Mouse (Mus musculus) heart, postnatal 14 days (tissue): Measurements from ENCODE around the gene Olfr1432. TPM values are rescaled to one million over a fixed set of nuclear protein-coding genes. Genes with fewer than 3 reads are reported as not detected.
"Not testable (repeated sequence)": the region's sequence is repeated elsewhere in the genome, so short reads cannot be mapped to it uniquely, and the experiment has no call there.

ENCODE experiments used
- DNase-seq, 2 experiments: peaks; one replicate each; pipeline ENCODE4 v3.0.0; 2021 to 2022
- intact Hi-C: fragments of 180-260 bp; cut with DNase I; formaldehyde crosslinking; loops from one replicate; pipeline ENCODE4 v1.15.1; 2025
- long read RNA-seq, 2 experiments: library from polyadenylated mRNA; stranded (forward); transcript quantifications; one replicate each; pipeline ENCODE4 v2.0.0; 2021
- total RNA-seq, 2 experiments: library from RNA; stranded (reverse); gene quantifications; 2 replicates each; pipeline ENCODE4 v1.2.3; 2021

Gene Olfr1432
- total RNA-seq: not detected
- long read RNA-seq, experiment 1: 0 reads
- long read RNA-seq, experiment 2: 0 reads

GRCm38 (mm10) chr19:12232496-12232895 lies at the start of gene Olfr1432:
Gene Olfr1432 (minus strand): TSS chr19:12232596.
- intact Hi-C loops, DNase-seq: not testable (repeated sequence)

GRCm38 (mm10) chr19:12279554-12279953 lies 47.2 kb upstream of the Olfr1432 start, which contains the start of gene Olfr1434:
Gene Olfr1434 (plus strand): TSS chr19:12279854.
- intact Hi-C loops: no loop called here
- DNase-seq: no peak

GRCm38 (mm10) chr19:12260732-12261131 lies 28.3 kb upstream of the Olfr1432 start, which contains the start of gene Olfr235:
Gene Olfr235 (plus strand): TSS chr19:12261032.
- intact Hi-C loops: no loop called here
- DNase-seq: no peak

DNA sequence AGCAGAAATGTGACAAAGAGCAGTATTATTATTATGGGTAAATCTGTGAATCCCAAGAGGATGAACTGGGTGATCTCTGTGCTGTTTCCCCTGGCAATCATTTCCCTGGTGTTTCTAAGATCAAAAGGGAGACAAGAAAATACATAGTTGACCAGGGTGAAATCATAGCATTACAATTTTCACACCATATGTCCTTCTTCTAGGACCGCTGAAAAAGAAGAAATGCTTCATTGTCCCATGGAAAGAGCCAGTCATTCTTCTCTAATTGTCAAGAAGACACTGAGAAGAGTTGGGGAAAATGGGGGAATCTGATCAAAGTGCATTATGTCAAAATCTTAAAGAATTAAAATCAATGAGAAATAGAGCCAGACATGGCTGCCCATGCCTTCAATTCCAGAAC lies 9.2 kb upstream of the Olfr1432 start, which contains the start of gene Olfr262:
Olfr262 (minus strand) TSS at position 101 of the 400 bp plus-strand sequence.
- no peak for DNase-seq
- intact Hi-C loops: no loop called here

GRCm38 (mm10) chr19:12200334-12200733 lies 32.1 kb downstream of the Olfr1432 start, which contains the start of gene Olfr1431:
Gene Olfr1431 (plus strand): TSS chr19:12200634.
- DNase-seq: no peak
- intact Hi-C loops: no loop called here

GRCm38 (mm10) chr19:12199076-12199475 lies 33.3 kb downstream of the Olfr1432 start:
- DNase-seq, intact Hi-C loops: not testable (repeated sequence)

Other genes starting within 250 kb of the Olfr1432 start
- gene Olfr1423, start 191.3 kb downstream of the Olfr1432 start, total RNA-seq: not detected
- gene Olfr1424, start 169.9 kb downstream of the Olfr1432 start, total RNA-seq: not detected
- gene Olfr1425, start 154.9 kb downstream of the Olfr1432 start, total RNA-seq: not detected
- not detected for gene Olfr1426, start 140.6 kb downstream of the Olfr1432 start, total RNA-seq
- not detected for gene Olfr1427, start 129.3 kb downstream of the Olfr1432 start, total RNA-seq
- not detected for gene Olfr1428, start 116.7 kb downstream of the Olfr1432 start, total RNA-seq
- not detected for gene Olfr76, start 109.4 kb downstream of the Olfr1432 start, total RNA-seq
- not detected for gene Olfr1555-ps1, start 62.5 kb downstream of the Olfr1432 start, total RNA-seq
- gene Olfr1431, start 32.0 kb downstream of the Olfr1432 start, total RNA-seq: not detected
- not detected for gene Olfr262, start 9.1 kb upstream of the Olfr1432 start, total RNA-seq
- gene Olfr235, start 28.4 kb upstream of the Olfr1432 start, total RNA-seq: not detected
- gene Olfr1434, start 47.3 kb upstream of the Olfr1432 start, total RNA-seq: not detected
- not detected for gene Olfr1436, start 66.5 kb upstream of the Olfr1432 start, total RNA-seq
- gene Olfr1437, start 92.5 kb upstream of the Olfr1432 start, total RNA-seq: not detected
- not detected for gene Olfr1438-ps1, start 103.3 kb upstream of the Olfr1432 start, total RNA-seq
- gene Olfr1440, start 154.7 kb upstream of the Olfr1432 start, total RNA-seq: not detected
- gene Olfr1441, start 184.8 kb upstream of the Olfr1432 start, total RNA-seq: not detected
- gene Pfpl, start 195.3 kb upstream of the Olfr1432 start, total RNA-seq: not detected
- 1 to 10 TPM; 6.6 to 7.1 TPM for gene Mpeg1, start 228.2 kb upstream of the Olfr1432 start, total RNA-seq